Mouse (Mus musculus) liver, postnatal 0 days (tissue): ENCODE measurements around the gene Cuta.

ENCODE experiments used
- CTCF ChIP-seq: sonication (generic); IDR thresholded peaks from 2 replicates; pipeline ENCODE4 v1.5.1; 2016; ENCODE audit warnings: antibody characterized with exemption, low read depth
- EP300 ChIP-seq: IDR thresholded peaks from 2 replicates; pipeline ENCODE4 v1.6.1; 2016; ENCODE audit warnings: antibody characterized with exemption, low read depth, mild to moderate bottlenecking

GRCm38 (mm10) chr17:26951406-26951805, 12.0 kb upstream of the Cuta start:
- TF ChIP-seq EP300 (no peak), CTCF (no peak)
